Mouse (Mus musculus) stomach, embryonic 14.5 days (tissue): ENCODE measurements around the gene Mrpl34. TPM values are rescaled to one million over a fixed set of nuclear protein-coding genes. Genes with fewer than 3 reads are reported as not detected.

ENCODE experiments used
- ATAC-seq: fragments of 200-750 bp; cut with Nextera tagmentation; 2 replicates; pipeline ENCODE4 v1.8.0; 2017; ENCODE audit warnings: low read depth, moderate TSS enrichment; ENCODE audit not compliant: insufficient number of reproducible peaks, insufficient read depth, low FRiP score
- H3K27ac ChIP-seq: fragments of 300-500 bp; sonication (generic); 2 replicates; pipeline ENCODE4 v1.5.1; 2014; ENCODE audit warnings: mild to moderate bottlenecking, low read length, moderate library complexity, mixed read lengths
- H3K27me3 ChIP-seq: fragments of 300-500 bp; sonication (generic); 2 replicates; pipeline ENCODE4 v1.6.1; 2014; ENCODE audit warnings: low read length, control low read depth, mixed read lengths; ENCODE audit not compliant: control insufficient read depth, insufficient read depth
- H3K36me3 ChIP-seq: fragments of 300-500 bp; sonication (generic); 2 replicates; pipeline ENCODE4 v1.6.1; 2014; ENCODE audit warnings: mild to moderate bottlenecking, control low read depth, low read length, moderate library complexity, mixed read lengths; ENCODE audit not compliant: control insufficient read depth, insufficient read depth
- H3K4me1 ChIP-seq: fragments of 300-500 bp; sonication (generic); 2 replicates; pipeline ENCODE4 v1.6.1; 2014; ENCODE audit warnings: low read length, control low read depth, mixed read lengths; ENCODE audit not compliant: control insufficient read depth, insufficient read depth
- H3K4me2 ChIP-seq: fragments of 300-500 bp; sonication (generic); replicated peaks from 2 replicates; pipeline ENCODE4 v1.6.1; 2014; ENCODE audit warnings: low read depth, low read length, control low read depth
- H3K4me3 ChIP-seq: fragments of 300-500 bp; sonication (generic); 2 replicates; pipeline ENCODE4 v1.5.1; 2014; ENCODE audit warnings: low read depth, low read length, control low read depth
- H3K9ac ChIP-seq: fragments of 300-500 bp; sonication (generic); replicated peaks from 2 replicates; pipeline ENCODE4 v1.6.1; 2014; ENCODE audit warnings: low read depth, mild to moderate bottlenecking, control low read depth, low read length, moderate library complexity, mixed read lengths
- H3K9me3 ChIP-seq: fragments of 300-500 bp; sonication (generic); 2 replicates; pipeline ENCODE4 v1.6.1; 2016; ENCODE audit warnings: low read depth, low read length, control low read depth; ENCODE audit not compliant: control insufficient read depth
- WGBS: fragments of 180-500 bp; shearing (Covaris S2); extraction: QIAGEN DNeasy Blood & Tissue Kit; methylation state at CpG from one replicate; pipeline ENCODE4 v1.1.7; 2014; 5-methylcytosine and 5-hydroxymethylcytosine counted together
- polyA plus RNA-seq: library from polyadenylated mRNA; unstranded; fragments of >200 nt; fragmentation: Nextera tagmentation; extraction: Ambion mirVana; gene quantifications from 2 replicates; pipeline ENCODE4 v1.2.1, GENCODE M21; 2014

Gene Mrpl34
- polyA plus RNA-seq, 1 experiment from 2014 or later = 154 TPM

DNA sequence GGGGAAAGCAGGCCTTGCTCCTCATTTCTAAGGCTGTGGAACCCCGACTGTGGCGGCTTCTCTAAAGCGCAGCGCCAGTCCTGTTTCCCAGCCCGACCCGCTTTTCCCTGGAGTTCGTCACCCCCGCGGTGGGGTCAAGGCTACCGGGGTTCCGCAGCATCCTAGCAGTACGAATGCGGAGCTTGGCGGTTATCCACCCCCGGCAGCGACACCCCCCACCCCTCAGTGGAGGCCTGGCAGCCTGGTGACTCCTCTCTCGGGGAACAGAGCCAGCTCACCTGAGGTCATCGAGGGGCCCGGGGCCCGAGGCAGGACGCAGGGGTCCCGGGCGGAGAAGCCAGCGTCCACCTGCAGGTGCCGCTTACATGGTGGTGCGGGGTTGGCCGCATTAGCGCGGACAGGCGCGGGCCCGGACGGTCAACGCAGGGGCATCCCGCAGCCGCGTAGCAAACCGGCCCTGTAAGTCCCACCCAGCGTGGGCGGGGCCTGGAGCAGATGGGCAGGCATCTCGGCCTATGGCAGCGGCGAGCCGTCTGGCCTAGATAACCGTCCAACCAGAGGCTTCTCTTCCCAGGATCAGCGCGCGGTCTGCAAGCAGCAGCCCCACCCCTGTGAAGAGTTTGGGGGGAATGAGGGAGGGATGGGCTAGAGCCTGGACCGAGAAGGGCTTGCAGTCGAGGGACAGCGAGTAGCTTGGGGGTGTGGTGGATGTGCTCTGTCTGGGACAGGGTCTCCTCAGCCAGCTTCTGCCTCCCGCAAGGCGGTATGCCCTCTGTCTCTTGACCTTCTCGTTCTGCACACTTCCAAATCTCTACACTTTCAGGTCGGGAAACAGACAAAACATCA, 1.3 kb upstream of the Mrpl34 start, which contains the start of gene Abhd8:
Abhd8 (minus strand) TSS at position 468 of the 846 bp plus-strand sequence.
- H3K9ac ChIP-seq = peak within 1 kb of the TSS; percentile 74
- peak within 1 kb of the TSS; percentile 86 for H3K27ac ChIP-seq
- no peaks in the 10 kb centered on the region for H3K9me3 ChIP-seq
- peak within 1 kb of the TSS; percentile 87 for H3K4me2 ChIP-seq
- H3K4me1 ChIP-seq = peaks cover 22% of the 10 kb centered on the region; the same call in 1 of the 2 replicates
- H3K27me3 ChIP-seq = no peaks in the 10 kb centered on the region
- WGBS = under 1% methylated on average over 55 of the region's 55 CpGs
- ATAC-seq = peak; percentile 85
- peaks cover 14% of the 10 kb centered on the region for H3K36me3 ChIP-seq
- peak within 1 kb of the TSS; percentile 82 for H3K4me3 ChIP-seq

DNA sequence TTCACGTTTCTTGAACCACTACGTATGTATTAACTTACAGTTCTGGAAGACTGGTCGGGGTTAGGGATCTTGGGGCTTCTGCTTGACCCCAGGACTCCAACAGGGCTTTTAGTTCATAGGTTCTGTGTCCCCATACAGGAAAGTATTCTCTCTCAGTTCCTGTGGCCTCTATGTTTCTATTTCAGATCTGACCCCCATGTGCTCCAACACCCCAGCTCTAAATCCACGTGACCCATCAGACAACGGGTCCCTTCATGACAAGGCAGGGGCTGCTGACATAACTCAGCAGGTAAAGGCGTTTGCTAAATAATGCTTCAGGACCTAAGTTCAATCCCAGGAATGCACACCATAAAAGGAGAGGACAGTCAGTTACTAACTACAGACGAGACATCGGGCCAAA, 974 bp downstream of the Mrpl34 start:
- no peaks in the 10 kb centered on the region for H3K27me3 ChIP-seq
- no peak overlapping the region for H3K27ac ChIP-seq
- ATAC-seq = no peak
- H3K4me2 ChIP-seq = peak overlapping the region; percentile 88
- peaks cover 31% of the 10 kb centered on the region for H3K4me1 ChIP-seq
- peak overlapping the region; percentile 42 for H3K9ac ChIP-seq
- H3K36me3 ChIP-seq = peaks cover 5% of the 10 kb centered on the region
- H3K4me3 ChIP-seq = peak overlapping the region; percentile 63
- no peaks in the 10 kb centered on the region for H3K9me3 ChIP-seq
- WGBS = 78% methylated on average over 8 of the region's 8 CpGs

DNA sequence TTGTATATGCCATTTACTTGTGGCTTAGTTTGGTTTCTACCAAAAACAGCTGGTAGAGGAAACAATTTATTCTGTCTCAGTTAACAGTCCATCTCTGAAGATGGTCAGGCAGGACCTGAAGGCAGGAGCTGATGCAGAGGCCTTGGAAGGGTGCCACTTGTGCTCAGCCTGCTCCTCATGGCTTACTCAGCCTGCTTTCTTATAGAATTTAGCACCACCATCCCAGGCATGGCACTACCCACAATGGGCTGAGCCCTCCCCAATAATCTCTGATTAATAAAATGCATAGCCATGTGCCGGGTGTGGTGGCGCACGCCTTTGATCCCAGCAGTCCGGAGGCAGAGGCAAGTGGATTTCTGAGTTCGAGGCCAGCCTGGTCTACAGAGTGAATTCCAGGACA, 1.4 kb downstream of the Mrpl34 start:
- Histone ChIP-seq H3K9me3 (no peaks in the 10 kb centered on the region), H3K4me3 (no peak overlapping the region), H3K27ac (no peak overlapping the region), H3K36me3 (peaks cover under 1% of the 10 kb centered on the region), H3K4me1 (peaks cover 31% of the 10 kb centered on the region), H3K4me2 (no peak overlapping the region), H3K9ac (no peak overlapping the region), H3K27me3 (no peaks in the 10 kb centered on the region)
- no peak for ATAC-seq
- 95% methylated on average over 5 of the region's 5 CpGs for WGBS

DNA sequence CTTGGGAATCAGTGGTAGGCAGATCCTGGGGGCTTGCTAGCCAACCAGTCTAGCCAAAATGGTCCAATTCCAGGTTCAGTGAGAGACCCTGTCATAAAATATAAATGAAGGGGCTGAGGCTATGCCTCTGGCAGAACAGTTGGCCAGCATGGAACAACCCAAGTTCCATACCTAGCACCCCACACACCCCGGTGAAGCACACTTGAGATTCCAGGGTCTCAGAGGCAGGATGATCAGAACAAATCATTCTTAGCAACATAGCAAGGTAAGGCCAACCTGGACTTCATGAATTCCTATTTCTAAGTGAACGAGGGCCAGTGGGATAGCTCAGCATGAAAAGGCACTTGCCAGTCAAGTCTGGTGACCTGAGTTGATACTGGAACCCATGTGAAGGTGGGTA, 2.4 kb downstream of the Mrpl34 start:
- Histone ChIP-seq H3K9me3 (no peaks in the 10 kb centered on the region), H3K4me2 (no peak overlapping the region), H3K9ac (no peak overlapping the region), H3K4me1 (peaks cover 25% of the 10 kb centered on the region), H3K36me3 (peaks cover 9% of the 10 kb centered on the region), H3K27ac (no peak overlapping the region), H3K4me3 (no peak overlapping the region), H3K27me3 (no peaks in the 10 kb centered on the region)
- no peak for ATAC-seq
- WGBS = 88% methylated on average over 2 of the region's 2 CpGs

DNA sequence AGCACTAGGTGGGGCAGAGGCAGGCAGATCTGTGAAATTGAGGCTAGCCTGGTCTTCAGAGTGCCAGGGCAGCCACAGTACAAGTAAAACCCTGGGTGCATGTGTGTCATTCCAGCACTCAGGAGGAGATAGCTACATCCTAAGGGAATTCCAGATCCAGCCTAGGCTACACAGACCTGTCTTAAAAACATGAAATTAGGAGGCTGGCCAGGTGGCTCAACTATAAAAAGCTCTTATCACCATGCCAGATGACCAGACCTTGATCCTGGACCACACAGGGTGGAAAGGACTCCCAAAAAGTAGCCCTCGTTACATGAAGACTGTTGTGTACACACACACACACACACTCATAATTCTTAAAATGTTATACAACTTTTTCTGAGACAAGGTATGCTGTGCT, 3.2 kb downstream of the Mrpl34 start:
- ATAC-seq = no peak

DNA sequence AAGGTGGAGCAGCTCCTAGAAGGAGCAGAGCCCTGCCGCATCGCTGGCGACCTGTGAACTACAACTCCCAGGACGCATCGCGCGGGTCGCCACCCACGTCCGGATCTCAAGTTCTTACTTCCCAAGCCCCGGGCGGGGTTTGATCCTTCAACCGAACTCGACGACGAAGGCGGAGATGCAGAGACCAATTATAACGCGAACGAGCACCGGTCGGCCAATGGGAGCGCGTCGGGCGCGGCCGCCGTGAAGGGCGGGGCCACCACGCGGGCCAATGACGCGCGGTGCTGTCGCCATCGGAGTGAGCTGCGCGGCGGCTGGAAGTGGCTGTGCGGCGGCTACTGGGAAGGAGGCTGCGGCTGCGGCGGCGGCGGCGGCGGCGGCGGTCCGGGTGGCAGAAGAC, 4.2 kb downstream of the Mrpl34 start, which contains the start of gene Dda1:
Dda1 (plus strand) TSS at position 284 of the 400 bp plus-strand sequence.
- WGBS = under 1% methylated on average over 38 of the region's 52 CpGs
- ATAC-seq = peak; percentile 86
- H3K27me3 ChIP-seq = no peaks in the 10 kb centered on the region
- peaks cover 16% of the 10 kb centered on the region for H3K4me1 ChIP-seq
- H3K9me3 ChIP-seq = no peaks in the 10 kb centered on the region
- peak within 1 kb of the TSS; percentile 72 for H3K9ac ChIP-seq
- H3K36me3 ChIP-seq = peaks cover 24% of the 10 kb centered on the region
- H3K27ac ChIP-seq = peak within 1 kb of the TSS; percentile 58; the same call in 1 of the 2 replicates
- peak within 1 kb of the TSS; percentile 80 for H3K4me3 ChIP-seq
- peak within 1 kb of the TSS; percentile 94 for H3K4me2 ChIP-seq

More for the DNA sequence above, 3.2 kb downstream of the Mrpl34 start:
- no peak overlapping the region for H3K4me2 ChIP-seq
- H3K9ac ChIP-seq = no peak overlapping the region
- 90% methylated on average over 1 of the region's 1 CpGs for WGBS
- peaks cover 18% of the 10 kb centered on the region for H3K4me1 ChIP-seq
- no peak overlapping the region for H3K27ac ChIP-seq
- no peak overlapping the region for H3K4me3 ChIP-seq
- H3K36me3 ChIP-seq = peaks cover 16% of the 10 kb centered on the region
- no peaks in the 10 kb centered on the region for H3K27me3 ChIP-seq
- H3K9me3 ChIP-seq = no peaks in the 10 kb centered on the region

DNA sequence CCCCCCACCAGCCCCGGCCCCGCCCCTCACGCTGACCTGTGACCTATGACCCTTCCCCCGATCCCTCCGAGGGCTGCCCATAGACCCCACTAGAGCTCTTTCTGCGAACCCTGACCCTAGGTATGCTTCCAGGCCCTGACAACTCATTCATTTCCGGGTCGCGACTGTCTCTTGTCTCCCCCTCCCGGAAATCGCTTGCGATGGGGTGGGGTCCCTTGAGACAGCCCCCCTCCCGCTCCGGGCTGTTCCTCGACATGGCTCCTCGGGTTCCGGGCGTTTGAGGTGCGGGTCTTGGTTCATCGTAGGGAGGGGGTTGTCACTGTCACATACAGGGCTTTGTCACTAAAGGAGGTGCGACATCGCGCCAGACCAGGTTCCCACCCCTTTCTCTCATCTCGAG, 4.7 kb downstream of the Mrpl34 start:
- Histone ChIP-seq H3K27me3 (no peaks in the 10 kb centered on the region), H3K9me3 (no peaks in the 10 kb centered on the region), H3K4me1 (peaks cover 15% of the 10 kb centered on the region), H3K4me2 (peak overlapping the region; percentile 94), H3K27ac (peak overlapping the region; percentile 58; the same call in 1 of the 2 replicates), H3K4me3 (peak overlapping the region; percentile 80), H3K9ac (peak overlapping the region; percentile 72), H3K36me3 (peaks cover 29% of the 10 kb centered on the region)
- 0 out of 2 replicates have a peak, but pooled peaks have one; percentile 10 for ATAC-seq
- WGBS = 1% methylated on average over 21 of the region's 24 CpGs

DNA sequence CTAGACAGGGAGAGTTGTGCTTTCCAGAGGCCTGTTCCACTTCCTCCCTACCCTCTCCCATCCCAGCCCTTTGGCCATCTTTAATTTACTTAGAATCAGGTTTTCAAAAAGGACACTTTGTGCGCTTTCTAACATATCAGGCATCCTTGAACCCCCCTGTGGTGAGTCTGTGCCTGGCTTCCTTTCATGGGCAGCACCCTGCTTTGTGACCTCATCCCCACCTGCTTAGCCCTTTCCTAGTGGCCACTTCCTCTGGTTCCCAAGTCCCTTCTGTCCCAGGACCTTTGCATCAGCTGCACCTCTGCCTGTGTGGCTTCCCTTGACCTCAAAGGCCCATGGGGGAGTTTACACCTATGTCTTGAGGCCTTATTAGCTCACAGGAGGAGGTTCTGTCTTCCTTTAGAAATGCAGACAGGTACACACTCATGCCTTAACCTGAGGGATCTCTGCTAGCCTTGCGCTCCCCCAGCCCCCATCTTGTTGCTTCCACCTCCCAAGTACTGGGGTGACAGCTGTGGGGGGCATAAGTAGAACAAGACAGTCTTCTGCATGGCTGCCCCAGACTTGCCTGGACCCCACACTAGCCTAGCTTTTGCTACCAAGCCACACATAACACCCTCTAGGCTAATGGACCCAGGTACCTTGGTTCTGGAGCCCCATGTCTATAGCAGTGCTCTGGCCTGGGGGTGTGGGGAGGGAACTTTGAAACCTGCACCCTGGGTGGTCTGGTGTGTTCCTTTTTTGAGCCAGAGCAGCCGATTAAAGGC, 5.6 kb downstream of the Mrpl34 start:
- WGBS = 82% methylated on average over 3 of the region's 3 CpGs

More for the DNA sequence above, 5.6 kb downstream of the Mrpl34 start:
- peak overlapping the region; percentile 80 for H3K4me3 ChIP-seq
- peak overlapping the region; percentile 94 for H3K4me2 ChIP-seq
- H3K9me3 ChIP-seq = no peaks in the 10 kb centered on the region
- peaks cover 38% of the 10 kb centered on the region for H3K36me3 ChIP-seq
- H3K4me1 ChIP-seq = peaks cover 14% of the 10 kb centered on the region
- H3K9ac ChIP-seq = peak overlapping the region; percentile 72
- ATAC-seq = no peak
- H3K27me3 ChIP-seq = no peaks in the 10 kb centered on the region
- no peak overlapping the region for H3K27ac ChIP-seq
